Mouse (Mus musculus) embryonic facial prominence, embryonic 15.5 days (tissue): ENCODE data around the gene Gm30737. TPM values are rescaled to one million over a fixed set of nuclear protein-coding genes. Genes with fewer than 3 reads are reported as not detected.
"Not testable (repeated sequence)": the region's sequence is repeated elsewhere in the genome, so short reads cannot be mapped to it uniquely, and the experiment has no call there.

Experiments
- ATAC-seq: fragments of 200-750 bp; cut with Nextera tagmentation; 2 replicates; pipeline ENCODE4 v1.8.0; 2017; ENCODE audit warnings: low read depth, moderate TSS enrichment; ENCODE audit not compliant: insufficient number of reproducible peaks, low FRiP score, low TSS enrichment
- H3K27ac ChIP-seq: fragments of 300-500 bp; sonication (generic); replicated peaks from 2 replicates; pipeline ENCODE4 v1.5.1; 2015; ENCODE audit warnings: mild to moderate bottlenecking, inconsistent platforms
- H3K27me3 ChIP-seq: fragments of 300-500 bp; sonication (generic); 2 replicates; pipeline ENCODE4 v1.6.1; 2015; ENCODE audit warnings: inconsistent platforms
- H3K36me3 ChIP-seq: fragments of 300-500 bp; sonication (generic); 2 replicates; pipeline ENCODE4 v1.6.1; 2015; ENCODE audit warnings: mild to moderate bottlenecking, inconsistent platforms
- H3K4me1 ChIP-seq: fragments of 300-500 bp; sonication (generic); 2 replicates; pipeline ENCODE4 v1.6.1; 2015; ENCODE audit warnings: inconsistent platforms
- H3K4me2 ChIP-seq: fragments of 300-500 bp; sonication (generic); replicated peaks from 2 replicates; pipeline ENCODE4 v1.6.1; 2015; ENCODE audit warnings: mild to moderate bottlenecking, inconsistent platforms
- H3K4me3 ChIP-seq: fragments of 300-500 bp; sonication (generic); replicated peaks from 2 replicates; pipeline ENCODE4 v1.5.1; 2015; ENCODE audit warnings: mild to moderate bottlenecking, inconsistent platforms
- H3K9ac ChIP-seq: fragments of 300-500 bp; sonication (generic); 2 replicates; pipeline ENCODE4 v1.6.1; 2015; ENCODE audit warnings: inconsistent platforms
- H3K9me3 ChIP-seq: fragments of 300-500 bp; sonication (generic); replicated peaks from 2 replicates; pipeline ENCODE4 v1.6.1; 2016; ENCODE audit warnings: inconsistent platforms
- WGBS: fragments of 180-500 bp; shearing (Covaris S2); methylation state at CpG from one replicate; pipeline ENCODE4 v1.1.7; 2015; 5-methylcytosine and 5-hydroxymethylcytosine counted together
- polyA plus RNA-seq: library from polyadenylated mRNA; unstranded; fragments of >200 nt; fragmentation: Nextera tagmentation; extraction: Ambion mirVana; gene quantifications from 2 replicates; pipeline ENCODE4 v1.2.1, GENCODE M21; 2015

Gene Gm30737
- not detected in 2 replicates for polyA plus RNA-seq

- no CpG with 5 or more reads among the region's 7 CpGs for WGBS
- not testable (repeated sequence) for H3K9me3 ChIP-seq, H3K27ac ChIP-seq, H3K27me3 ChIP-seq, H3K4me1 ChIP-seq, H3K4me2 ChIP-seq, H3K4me3 ChIP-seq, H3K9ac ChIP-seq, H3K36me3 ChIP-seq, ATAC-seq
These were observed at the start of gene Gm30737 for GRCm38 (mm10) chrY:14400410-14400809. Gene Gm30737 (plus strand): TSS chrY:14400710.
